18 mouse cellular contexts compared by ENCODE assay signal in the genomic region with DNA sequence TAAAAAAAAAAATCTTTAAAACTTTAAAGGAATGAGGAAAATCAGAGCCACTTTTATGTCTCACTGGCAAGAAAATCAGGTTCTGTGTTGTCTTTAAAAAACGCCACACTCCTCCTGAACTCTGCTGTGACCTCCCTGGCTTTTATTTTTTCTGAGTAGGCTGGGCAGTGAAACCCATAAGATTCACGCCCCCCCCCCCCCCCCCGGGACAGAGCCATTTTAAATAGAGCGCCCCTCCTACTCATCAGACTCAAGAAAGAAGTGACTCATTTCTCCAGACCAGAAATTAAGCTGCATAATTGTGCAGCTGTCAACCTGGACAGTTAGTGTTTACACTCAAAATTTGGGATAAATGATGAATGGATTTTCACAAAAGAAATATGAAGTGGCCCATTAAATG. TPM values are rescaled to one million over a fixed set of nuclear protein-coding genes. Genes with fewer than 3 reads are reported as not detected.
DNase-seq lines count a peak whose midpoint lies in the region; ATAC-seq and TF ChIP-seq lines count a peak whose summit lies in the region.
"Had no signal": no experiment of that assay in that cellular context is flagged by ENCODE, and none has a peak within 500 bp of the region (broad histone marks: within the 10 kb centered on the region; RNA-seq: fewer than 3 reads in every experiment).

No protein-coding gene starts in this region.

- in situ Hi-C loops in CH12.LX (cut with MboI; ENCODE audit: low pct_ligation_motif_present, low pct_unique_long_range_greater_than_20kb, low sequenced_read_pairs), result no loop called here

- H3K4me1 ChIP-seq in heart, adult 2 months (ENCODE audit: control insufficient read depth, insufficient read depth, low read length), result no peaks in the 10 kb centered on the region
- H3K4me1 ChIP-seq in lung, embryonic 15.5 days, result peaks cover 18% of the 10 kb centered on the region
- peaks cover 3 to 17% of the 10 kb centered on the region in 2 experiments; a peak in 3 of 4 replicates for H3K4me1 ChIP-seq in CH12.LX (ENCODE audit: control insufficient read depth in 1 of 2, insufficient read depth in 2 of 2)
- H3K4me1 ChIP-seq: liver, embryonic 12.5 days had no signal

- no peaks in the 10 kb centered on the region for H3K79me2 ChIP-seq in heart, adult 2 months (replicated peaks; ENCODE audit: control insufficient read depth, insufficient read depth, low read length)
- no peaks in the 10 kb centered on the region for H3K79me2 ChIP-seq in CH12.LX (replicated peaks; ENCODE audit: control insufficient read depth, extremely low read depth, insufficient read depth, poor library complexity, severe bottlenecking)

- no peak overlapping the region for H3K9ac ChIP-seq in heart, adult 2 months (ENCODE audit: low read depth, low read length)
- H3K9ac ChIP-seq in lung, embryonic 15.5 days, result no peak overlapping the region
- H3K9ac ChIP-seq in CH12.LX (ENCODE audit: insufficient read depth, low read depth), result no peak overlapping the region
- H3K9ac ChIP-seq: hindbrain, embryonic 15.5 days; liver, embryonic 12.5 days had no signal

- H3K9me3 ChIP-seq in lung, embryonic 15.5 days, result no peaks in the 10 kb centered on the region
- no peaks in the 10 kb centered on the region for H3K9me3 ChIP-seq in CH12.LX (replicated peaks; ENCODE audit: low read length)
- H3K9me3 ChIP-seq: forebrain, embryonic 10.5 days; hindbrain, embryonic 15.5 days; liver, embryonic 12.5 days had no signal

- WGBS in heart, adult 2 months, result 34% methylated on average over 4 of the region's 4 CpGs
- 6% methylated on average over 4 of the region's 4 CpGs for WGBS in lung, embryonic 15.5 days

- no peaks in the 10 kb centered on the region for H3K36me3 ChIP-seq in heart, adult 2 months (ENCODE audit: control insufficient read depth, insufficient read depth, low read length)
- no peaks in the 10 kb centered on the region for H3K36me3 ChIP-seq in lung, embryonic 15.5 days
- H3K36me3 ChIP-seq in CH12.LX (replicated peaks in 1 of 2; ENCODE audit: control insufficient read depth in 1 of 2, insufficient read depth in 1 of 2, low read length in 1 of 2), result no peaks in the 10 kb centered on the region
- H3K36me3 ChIP-seq: forebrain, embryonic 10.5 days; hindbrain, embryonic 15.5 days; liver, embryonic 12.5 days had no signal

- TF ChIP-seq EP300 in heart, adult 2 months (IDR thresholded peaks at IDR 0.05; ENCODE audit: insufficient read depth, low read depth, low read length), result no peak
- TF ChIP-seq EP300 in CH12.LX (IDR thresholded peaks at IDR 0.05; ENCODE audit: low read length), result peak; percentile 46

- H3K27ac ChIP-seq in heart, adult 2 months, result no peak overlapping the region
- no peak overlapping the region for H3K27ac ChIP-seq in lung, embryonic 15.5 days
- H3K27ac ChIP-seq in CH12.LX (ENCODE audit: insufficient read depth, low read depth), result no peak overlapping the region
- H3K27ac ChIP-seq: forebrain, embryonic 10.5 days; liver, embryonic 12.5 days had no signal

- no peak for TF ChIP-seq RAD21 in CH12.LX (IDR thresholded peaks at IDR 0.05; ENCODE audit: low read depth, low read length)

- ATAC-seq in lung, embryonic 15.5 days (ENCODE audit: borderline replicate concordance, extremely low read depth, low FRiP score, low TSS enrichment), result 0 out of 2 replicates have a peak, but pooled peaks have one; percentile 27
- ATAC-seq: liver, embryonic 12.5 days; midbrain, embryonic 16.5 days had no signal

- no peak overlapping the region for H3K4me3 ChIP-seq in heart, adult 2 months
- no peak overlapping the region for H3K4me3 ChIP-seq in lung, embryonic 15.5 days
- H3K4me3 ChIP-seq in CH12.LX (replicated peaks in 1 of 3; ENCODE audit: low read depth in 2 of 3, low read length in 2 of 3, poor library complexity in 1 of 3), result no peak overlapping the region
- H3K4me3 ChIP-seq: forebrain, embryonic 10.5 days; hindbrain, embryonic 15.5 days; liver, embryonic 12.5 days had no signal

- DNase-seq in heart, adult 11 months, result peak; percentile 42
- no peak for DNase-seq in heart, adult 2 months
- no peak for DNase-seq in lung, postnatal 10 days
- peak; percentile 41 for DNase-seq in CH12.LX (ENCODE audit: extremely low read depth)
- DNase-seq in brain, embryonic 14.5 days (ENCODE audit: low read depth), result peak; percentile 35
- DNase-seq in adipocyte (ENCODE audit: low spot score), result no peak
- DNase-seq in layer of hippocampus, adult 9-10 months (ENCODE audit: low spot score), result no peak
- DNase-seq: cerebellum, adult 9-10 months; heart, adult 18-20 months; heart, postnatal 36 days; kidney, adult 11 months; right cerebral cortex, adult 18-20 months; thymus, postnatal 4 days had no signal

- TF ChIP-seq POLR2A in heart, adult 2 months (IDR thresholded peaks at IDR 0.05; ENCODE audit: insufficient read depth, low read depth, low read length), result no peak
- TF ChIP-seq POLR2A in CH12.LX (IDR thresholded peaks at IDR 0.05; ENCODE audit: low read depth, low read length), result no peak
- no peak for TF ChIP-seq POLR2A in brain, embryonic 14.5 days (IDR thresholded peaks at IDR 0.05; ENCODE audit: borderline replicate concordance, extremely low read depth, insufficient read depth, insufficient read length, poor library complexity, severe bottlenecking)

- TF ChIP-seq CTCF in heart, adult 2 months (IDR thresholded peaks at IDR 0.05), result no peak
- no peak for TF ChIP-seq CTCF in CH12.LX (conservative IDR thresholded peaks at IDR 0.05 in 1 of 2, IDR thresholded peaks at IDR 0.05 in 1 of 2; ENCODE audit: low read depth in 2 of 2, low read length in 2 of 2)
- no peak for TF ChIP-seq CTCF in brain, embryonic 14.5 days (IDR thresholded peaks at IDR 0.05; ENCODE audit: borderline replicate concordance, extremely low read depth, insufficient read depth, insufficient read length)

- dilution Hi-C loops in CH12.LX (cut with MboI; ENCODE audit: extremely low pct_ligation_motif_present, extremely low pct_unique_long_range_greater_than_20kb, low sequenced_read_pairs), result no loop called here

- H3K27me3 ChIP-seq in heart, adult 2 months (ENCODE audit: control insufficient read depth, insufficient read depth, low read length), result peaks cover 2% of the 10 kb centered on the region; the same call in 1 of the 2 replicates
- no peaks in the 10 kb centered on the region for H3K27me3 ChIP-seq in lung, embryonic 15.5 days
- no peaks in the 10 kb centered on the region for H3K27me3 ChIP-seq in CH12.LX (replicated peaks)
- H3K27me3 ChIP-seq: hindbrain, embryonic 15.5 days had no signal

- intact Hi-C loops in heart, adult 2 months (cut with DNase I), result no loop called here

- no peak overlapping the region for H3K4me2 ChIP-seq in lung, embryonic 15.5 days
- H3K4me2 ChIP-seq in CH12.LX (ENCODE audit: insufficient read depth, low read depth, poor library complexity, severe bottlenecking), result peak overlapping the region; percentile 66; the same call in 1 of the 2 replicates
- H3K4me2 ChIP-seq: hindbrain, embryonic 15.5 days; liver, embryonic 12.5 days had no signal

TF ChIP-seq in CH12.LX, 34 proteins besides CTCF, POLR2A, EP300 and RAD21:
- TF ChIP-seq ZC3H11A (IDR thresholded peaks at IDR 0.05; ENCODE audit: low read depth, low read length) (no peak), ZNF384 (IDR thresholded peaks at IDR 0.05; ENCODE audit: low read depth, low read length) (0 out of 2 replicates have a peak, but pooled peaks have one; percentile 39), CHD1 (IDR thresholded peaks at IDR 0.05; ENCODE audit: low read depth, low read length) (no peak), RCOR1 (conservative IDR thresholded peaks at IDR 0.05; ENCODE audit: low read depth, low read length) (no peak), ETS1 (conservative IDR thresholded peaks at IDR 0.05; ENCODE audit: low read depth, low read length) (peak; percentile 24; the same call in 1 of the 2 replicates), IRF4 (IDR thresholded peaks at IDR 0.05; ENCODE audit: low read depth, low read length) (peak; percentile 42; the same call in 1 of the 2 replicates), MAZ (IDR thresholded peaks at IDR 0.05; ENCODE audit: low read depth, low read length) (0 out of 2 replicates have a peak, but pooled peaks have one; percentile 36)

RNA-seq across cellular contexts. Expression of a gene that starts 31.8 kb away (rescaled TPM):
- 1 to 10 TPM; 5.3 to 5.8 TPM for total RNA-seq in heart, adult 2 months (2021)
- 2.1 and 3.6 TPM in 2 replicates for polyA plus RNA-seq in heart, adult 2 months (2012; rRNA removed)
- polyA plus RNA-seq in lung, embryonic 15.5 days (2015; fragmentation: Nextera tagmentation; extraction: Ambion mirVana), result 12.1 and 14.0 TPM in 2 replicates
- total RNA-seq in CH12.LX (2012; rRNA removed), result 0.04 TPM in 2 replicates
- total RNA-seq in CH12.LX (2014; rRNA removed), result not detected in 2 replicates
- polyA plus RNA-seq in CH12.LX (2012; ENCODE audit: insufficient read length, low read depth), result not detected in 2 replicates
- 13.0 and 15.9 TPM in 2 replicates for polyA plus RNA-seq in brain, embryonic 14.5 days (2012; rRNA removed)

Comparison
In these comparisons a context has a peak if more than half of its experiments do, and no peak if none do; other contexts are left out.
1. DNase-seq: peak in heart, adult 11 months (single experiment), CH12.LX (single experiment) and brain, embryonic 14.5 days (single experiment); none in heart, adult 2 months (0 of 2), lung, postnatal 10 days (single experiment), adipocyte (single experiment) and layer of hippocampus, adult 9-10 months (single experiment).